Mouse (Mus musculus) cerebellum, adult 9-10 months (tissue): ENCODE results near the gene Ahdc1.

Experiments
- DNase-seq: peaks from one replicate; pipeline ENCODE4 v3.0.0; 2022

Gene Ahdc1

GRCm38 (mm10) chr4:133018263-133018798 is 7.3 kb downstream of the Ahdc1 start:
- DNase-seq: no peak

- no peak for DNase-seq
Observed at GRCm38 (mm10) chr4:133020721-133021120, 9.7 kb downstream of the Ahdc1 start.

- DNase-seq: no peak
Observed at GRCm38 (mm10) chr4:133021181-133021671, 10.2 kb downstream of the Ahdc1 start.

- no peak for DNase-seq
Observed at GRCm38 (mm10) chr4:133022217-133022616, 11.2 kb downstream of the Ahdc1 start.

GRCm38 (mm10) chr4:133022954-133023635 is 12.0 kb downstream of the Ahdc1 start:
- no peak for DNase-seq

GRCm38 (mm10) chr4:133023636-133024035 is 12.6 kb downstream of the Ahdc1 start:
- DNase-seq: no peak

- DNase-seq: no peak
Observed at GRCm38 (mm10) chr4:133024404-133024803, 13.3 kb downstream of the Ahdc1 start.

- DNase-seq: no peak
Observed at GRCm38 (mm10) chr4:133024969-133025685, 14.1 kb downstream of the Ahdc1 start.

- no peak for DNase-seq
Observed at GRCm38 (mm10) chr4:133026272-133026671, 15.2 kb downstream of the Ahdc1 start.

- no peak for DNase-seq
Observed at GRCm38 (mm10) chr4:133026826-133027375, 15.8 kb downstream of the Ahdc1 start.

GRCm38 (mm10) chr4:133027721-133028120 is 16.7 kb downstream of the Ahdc1 start:
- DNase-seq: no peak

- DNase-seq: no peak
Observed at GRCm38 (mm10) chr4:133028193-133028592, 17.1 kb downstream of the Ahdc1 start.

GRCm38 (mm10) chr4:133028875-133029274 is 17.8 kb downstream of the Ahdc1 start:
- no peak for DNase-seq

GRCm38 (mm10) chr4:133032410-133033095 is 21.5 kb downstream of the Ahdc1 start:
- no peak for DNase-seq

GRCm38 (mm10) chr4:133034478-133034877 is 23.4 kb downstream of the Ahdc1 start:
- DNase-seq: no peak

GRCm38 (mm10) chr4:133035446-133035845 is 24.4 kb downstream of the Ahdc1 start:
- no peak for DNase-seq

GRCm38 (mm10) chr4:133035946-133036345 is 24.9 kb downstream of the Ahdc1 start:
- no peak for DNase-seq

GRCm38 (mm10) chr4:133037293-133037692 is 26.2 kb downstream of the Ahdc1 start:
- DNase-seq: no peak

- no peak for DNase-seq
Observed at GRCm38 (mm10) chr4:133037798-133038197, 26.7 kb downstream of the Ahdc1 start.

GRCm38 (mm10) chr4:133038521-133039115 is 27.6 kb downstream of the Ahdc1 start:
- no peak for DNase-seq

GRCm38 (mm10) chr4:133039116-133039819 is 28.2 kb downstream of the Ahdc1 start:
- no peak for DNase-seq

GRCm38 (mm10) chr4:133039832-133040231 is 28.8 kb downstream of the Ahdc1 start:
- DNase-seq: no peak
